Mouse (Mus musculus): Measurements from ENCODE around the gene B230307C23Rik. TPM values are rescaled to one million over a fixed set of nuclear protein-coding genes. Genes with fewer than 3 reads are reported as not detected.
"Not testable (repeated sequence)": the region's sequence is repeated elsewhere in the genome, so short reads cannot be mapped to it uniquely, and the experiment has no call there.

Gene B230307C23Rik
- total RNA-seq, 2 experiments from 2014 or later = 28.9 to 39.0 TPM

GRCm38 (mm10) chr16:97995849-97996615, 1.1 kb upstream of the B230307C23Rik start:
- peak; percentile 19; the same call in 1 of the 2 replicates for ATAC-seq (replicated peaks; ENCODE audit: poor library complexity, severe bottlenecking)

GRCm38 (mm10) chr16:97997383-97997731, 242 bp downstream of the B230307C23Rik start:
- ATAC-seq (replicated peaks; ENCODE audit: poor library complexity, severe bottlenecking) = not testable (repeated sequence)

- 0 out of 2 replicates have a peak, but pooled peaks have one; percentile 27 for ATAC-seq (replicated peaks; ENCODE audit: poor library complexity, severe bottlenecking)
Measured at GRCm38 (mm10) chr16:98022081-98022480, 25.0 kb downstream of the B230307C23Rik start.

DNA sequence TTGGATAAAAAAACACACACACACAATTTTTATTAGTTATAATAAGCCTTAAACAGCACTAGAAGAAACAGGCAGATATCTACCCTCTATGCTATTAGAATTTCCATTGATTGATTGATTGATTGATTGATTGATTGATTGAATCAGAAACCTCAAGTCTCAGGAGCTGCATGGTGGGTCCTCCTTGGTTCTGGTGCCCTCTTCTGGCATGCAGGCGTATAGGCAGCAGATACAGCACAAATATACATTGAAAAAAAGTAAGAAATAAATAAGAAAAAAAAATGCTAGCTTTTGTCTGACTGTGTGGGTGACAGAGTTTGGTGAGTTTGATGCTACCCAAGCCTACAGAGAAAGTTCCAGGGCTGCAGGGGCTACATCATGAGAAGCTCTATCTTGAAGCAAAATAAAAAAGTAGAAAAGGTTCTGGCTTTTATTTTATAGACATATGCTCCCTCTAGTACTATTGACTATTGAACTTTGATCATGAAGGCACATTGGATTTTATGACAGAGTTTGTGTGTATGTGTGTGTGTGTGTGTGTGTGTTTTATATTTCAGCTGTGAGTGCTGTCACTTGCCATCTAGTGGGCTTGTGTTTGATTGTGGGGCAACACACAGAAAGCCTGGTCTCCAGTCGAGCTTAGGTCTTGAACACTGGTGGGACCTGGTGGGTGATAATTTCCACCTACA, 25.7 kb downstream of the B230307C23Rik start:
- no peak; the same call in 1 of the 2 replicates for ATAC-seq (replicated peaks; ENCODE audit: poor library complexity, severe bottlenecking)

- ATAC-seq (replicated peaks; ENCODE audit: poor library complexity, severe bottlenecking) = not testable (repeated sequence)
Measured at GRCm38 (mm10) chr16:98026186-98026585, 29.1 kb downstream of the B230307C23Rik start.

DNA sequence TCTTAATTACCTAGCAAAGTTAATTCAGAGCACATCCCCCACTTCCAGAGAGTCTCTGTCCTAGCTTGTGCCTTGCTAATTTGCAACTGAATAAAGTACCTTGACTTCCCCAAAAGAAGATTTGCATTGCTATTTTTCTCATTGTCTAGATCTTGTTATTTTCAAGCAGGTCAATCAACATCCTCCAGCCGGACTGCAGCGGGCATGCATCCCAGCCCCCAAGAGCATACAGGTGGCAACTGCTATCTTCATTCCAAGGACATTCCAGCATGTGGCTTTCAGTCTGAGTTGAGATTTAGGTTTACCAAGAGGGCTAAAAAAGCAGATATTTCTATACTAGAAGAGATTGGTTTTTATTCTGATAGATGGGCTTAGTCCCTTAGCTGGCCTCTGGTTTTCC, 37.9 kb downstream of the B230307C23Rik start:
- not testable (repeated sequence) for ATAC-seq (replicated peaks; ENCODE audit: poor library complexity, severe bottlenecking)

DNA sequence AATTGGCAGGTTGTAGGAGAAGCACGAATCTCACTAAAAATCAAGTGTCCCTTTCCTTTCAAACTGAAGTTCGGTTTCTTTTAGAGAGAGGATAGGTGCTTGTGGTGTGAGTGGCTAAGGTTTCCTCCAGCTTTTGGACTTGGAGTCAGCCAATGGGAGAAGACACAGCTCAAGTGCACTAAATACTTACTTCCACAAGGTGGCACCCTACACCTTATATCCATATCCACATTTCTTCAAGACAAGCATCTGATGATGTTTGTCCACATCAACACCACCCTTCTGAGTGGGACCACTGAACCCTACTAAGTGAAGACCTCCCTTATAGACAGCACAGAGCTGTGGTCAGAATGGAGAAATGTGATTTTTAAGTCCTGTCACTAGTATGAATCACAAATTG, 44.6 kb downstream of the B230307C23Rik start:
- peak; percentile 62 for ATAC-seq (replicated peaks; ENCODE audit: poor library complexity, severe bottlenecking)

DNA sequence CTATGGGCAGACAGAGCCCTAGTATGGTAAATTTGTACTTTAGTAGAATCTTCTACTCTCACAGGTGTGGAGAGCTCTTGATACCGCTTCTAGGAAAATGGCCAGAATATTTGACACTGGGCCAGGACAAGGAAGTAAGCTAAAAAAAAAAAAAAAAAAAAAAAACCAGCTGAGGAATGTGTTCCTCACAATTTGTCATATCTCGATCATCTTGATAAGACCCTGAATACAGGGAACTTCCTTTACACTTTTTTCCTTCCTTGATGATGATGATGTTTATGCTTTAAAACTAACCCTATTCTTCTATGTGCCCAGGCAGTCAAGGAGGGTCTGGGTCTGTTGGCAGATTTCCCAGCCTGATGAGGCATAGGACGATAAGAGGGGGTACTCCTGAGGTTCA, 82.3 kb downstream of the B230307C23Rik start:
- not testable (repeated sequence) for ATAC-seq (replicated peaks; ENCODE audit: poor library complexity, severe bottlenecking)

- not testable (repeated sequence) for ATAC-seq (replicated peaks; ENCODE audit: poor library complexity, severe bottlenecking)
Measured at GRCm38 (mm10) chr16:98081140-98081539, 84.0 kb downstream of the B230307C23Rik start.

Other genes with a start within 250 kb of the B230307C23Rik start
- not detected in 2 replicates for gene Ripk4, start 233.5 kb upstream of the B230307C23Rik start, total RNA-seq (2014; fragmentation: Nextera tagmentation)
- gene Ripk4, start 233.5 kb upstream of the B230307C23Rik start, total RNA-seq (2017) = not detected in 2 replicates
- 29.2 TPM in 2 replicates for gene Prdm15, start 145.5 kb upstream of the B230307C23Rik start, total RNA-seq (2014; fragmentation: Nextera tagmentation)
- 15.0 and 17.3 TPM in 2 replicates for gene Prdm15, start 145.5 kb upstream of the B230307C23Rik start, total RNA-seq (2017)
- 10.5 and 13.9 TPM in 2 replicates for gene C2cd2, start 34.7 kb upstream of the B230307C23Rik start, total RNA-seq (2014; fragmentation: Nextera tagmentation)
- gene C2cd2, start 34.7 kb upstream of the B230307C23Rik start, total RNA-seq (2017) = 14.7 and 20.5 TPM in 2 replicates
- 9.5 and 11.3 TPM in 2 replicates for gene Zbtb21, start 34.7 kb upstream of the B230307C23Rik start, total RNA-seq (2014; fragmentation: Nextera tagmentation)
- gene Zbtb21, start 34.7 kb upstream of the B230307C23Rik start, total RNA-seq (2017) = 9.4 and 11.4 TPM in 2 replicates
- 62.8 and 64.4 TPM in 2 replicates for gene A630089N07Rik, start 85.1 kb downstream of the B230307C23Rik start, total RNA-seq (2014; fragmentation: Nextera tagmentation)
- gene A630089N07Rik, start 85.1 kb downstream of the B230307C23Rik start, total RNA-seq (2017) = 45.6 and 65.1 TPM in 2 replicates